Comparison of ENCODE assay signal across 8 mouse cellular contexts in the genomic region with DNA sequence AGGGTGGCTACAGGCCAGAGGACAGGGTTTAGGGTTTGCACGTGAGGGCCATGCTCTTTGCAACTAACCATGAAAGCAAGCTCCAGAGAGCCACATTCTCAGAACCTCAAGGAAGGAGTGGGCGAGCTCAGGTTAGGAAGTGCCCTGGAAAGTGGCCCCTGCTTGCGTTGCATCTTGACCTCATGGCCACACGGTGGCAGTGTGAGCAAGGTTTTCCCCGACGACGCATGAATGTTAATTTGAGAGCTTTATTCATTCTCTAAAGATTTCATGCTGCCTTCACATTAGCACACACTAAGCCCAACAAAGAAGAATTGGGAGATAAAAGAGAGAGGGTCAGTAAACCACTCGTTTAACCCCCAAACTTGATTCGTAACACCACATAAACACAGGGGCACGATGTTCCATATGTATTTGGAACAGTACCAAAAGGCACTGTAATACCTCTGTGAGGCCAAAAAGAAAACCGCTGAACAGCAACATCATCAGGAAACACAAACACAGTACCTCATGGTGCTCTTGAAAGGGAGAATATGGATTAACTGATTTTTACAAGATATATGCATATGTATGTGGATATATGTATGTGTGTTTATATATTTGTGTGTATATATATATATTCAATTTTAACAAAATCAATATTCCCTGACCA. TPM values are rescaled to one million over a fixed set of nuclear protein-coding genes. Genes with fewer than 3 reads are reported as not detected.
DNase-seq lines count a peak whose midpoint lies in the region; ATAC-seq and TF ChIP-seq lines count a peak whose summit lies in the region.

No protein-coding gene starts in this region.

- ATAC-seq in kidney, embryonic 16.5 days (ENCODE audit: low FRiP score, low TSS enrichment), result no peak
- ATAC-seq in hindbrain, postnatal 0 days, result peak; percentile 69

- no peak overlapping the region for H3K4me2 ChIP-seq in kidney, embryonic 16.5 days (replicated peaks; ENCODE audit: low read depth, low read length)
- peak overlapping the region; percentile 38 for H3K4me2 ChIP-seq in hindbrain, postnatal 0 days (ENCODE audit: low read depth, low read length)

- no peaks in the 10 kb centered on the region for H3K9me3 ChIP-seq in kidney, embryonic 16.5 days (ENCODE audit: low read length)
- no peaks in the 10 kb centered on the region for H3K9me3 ChIP-seq in hindbrain, postnatal 0 days (ENCODE audit: low read length)
- H3K9me3 ChIP-seq in midbrain, embryonic 10.5 days (replicated peaks), result no peaks in the 10 kb centered on the region

- no peak overlapping the region for H3K4me3 ChIP-seq in kidney, embryonic 16.5 days (ENCODE audit: low read length)
- H3K4me3 ChIP-seq in hindbrain, postnatal 0 days (ENCODE audit: low read length), result no peak overlapping the region
- no peak overlapping the region for H3K4me3 ChIP-seq in midbrain, embryonic 10.5 days

- DNase-seq in kidney, adult 11 months, result peak; percentile 23
- DNase-seq in cerebellum, postnatal 10 days, result peak; percentile 82 to 86
- peak; percentile 52 to 68 for DNase-seq in frontal cortex, postnatal 14 days (ENCODE audit: low spot score in 2 of 2)
- DNase-seq in hindbrain, postnatal 0 days (ENCODE audit: low spot score), result peak; percentile 86
- peak; percentile 58 to 81 for DNase-seq in left cerebral cortex, postnatal 25 days (ENCODE audit: low spot score in 2 of 2)
- DNase-seq in midbrain, embryonic 10.5 days (ENCODE audit: low spot score), result peak; percentile 68
- peak; percentile 35 to 36 for DNase-seq in right cerebral cortex, postnatal 36 days (ENCODE audit: low spot score in 2 of 2)

- H3K4me1 ChIP-seq in kidney, embryonic 16.5 days (ENCODE audit: insufficient read depth, low read length), result no peaks in the 10 kb centered on the region
- H3K4me1 ChIP-seq in hindbrain, postnatal 0 days (ENCODE audit: insufficient read depth, low read length), result no peaks in the 10 kb centered on the region
- H3K4me1 ChIP-seq in midbrain, embryonic 10.5 days, result 0 out of 2 replicates have a peak, but pooled peaks cover 3% of the 10 kb centered on the region

- H3K36me3 ChIP-seq in kidney, embryonic 16.5 days (ENCODE audit: insufficient read depth, low read length), result no peaks in the 10 kb centered on the region
- H3K36me3 ChIP-seq in hindbrain, postnatal 0 days (ENCODE audit: insufficient read depth, low read length), result no peaks in the 10 kb centered on the region
- H3K36me3 ChIP-seq in midbrain, embryonic 10.5 days, result no peaks in the 10 kb centered on the region

- peak; percentile 91 for TF ChIP-seq CTCF in hindbrain, postnatal 0 days (IDR thresholded peaks at IDR 0.05; ENCODE audit: low read depth)

- H3K27ac ChIP-seq in kidney, embryonic 16.5 days (ENCODE audit: low read length), result no peak overlapping the region
- H3K27ac ChIP-seq in hindbrain, postnatal 0 days, result no peak overlapping the region
- H3K27ac ChIP-seq in midbrain, embryonic 10.5 days (replicated peaks), result no peak overlapping the region

- no peak overlapping the region for H3K9ac ChIP-seq in kidney, embryonic 16.5 days (replicated peaks; ENCODE audit: low read length)
- no peak overlapping the region for H3K9ac ChIP-seq in hindbrain, postnatal 0 days (replicated peaks; ENCODE audit: low read length)

- 13% methylated on average over 11 of the region's 11 CpGs for WGBS in kidney, embryonic 16.5 days
- WGBS in hindbrain, postnatal 0 days, result 7% methylated on average over 11 of the region's 11 CpGs
- WGBS in midbrain, embryonic 10.5 days, result 14% methylated on average over 11 of the region's 11 CpGs

- H3K27me3 ChIP-seq in kidney, embryonic 16.5 days (ENCODE audit: insufficient read depth, low read length), result peaks cover 3% of the 10 kb centered on the region; the same call in 1 of the 2 replicates
- H3K27me3 ChIP-seq in hindbrain, postnatal 0 days (ENCODE audit: insufficient read depth, low read length), result no peaks in the 10 kb centered on the region
- H3K27me3 ChIP-seq in midbrain, embryonic 10.5 days (ENCODE audit: low read depth, poor library complexity, severe bottlenecking), result peaks cover 9% of the 10 kb centered on the region; the same call in 1 of the 2 replicates

- intact Hi-C loops in left cerebral cortex, postnatal 25 days (cut with DNase I), result loop anchor here (1.0 to 10.0 kb wide), 5 partner anchors 41 to 289 kb away; partner anchors contain the start of genes Lpcat1 and Tert

RNA-seq across cellular contexts. Expression of gene Lpcat1, which starts 41.0 kb away (rescaled TPM):
- polyA plus RNA-seq in kidney, embryonic 16.5 days (2015; fragmentation: Nextera tagmentation; extraction: Ambion mirVana), result 31.1 and 35.1 TPM in 2 replicates
- total RNA-seq in hindbrain, postnatal 0 days (2014; rRNA removed), result 191 and 199 TPM in 2 replicates
- polyA plus RNA-seq in hindbrain, postnatal 0 days (2015; fragmentation: Nextera tagmentation; extraction: Ambion mirVana), result 75.7 and 78.5 TPM in 2 replicates
- total RNA-seq in left cerebral cortex, postnatal 25 days (2021), result 10 to 100 TPM; 43.0 to 43.9 TPM
- polyA plus RNA-seq in midbrain, embryonic 10.5 days (2016; fragmentation: Nextera tagmentation; extraction: Ambion mirVana), result 65.3 and 66.6 TPM in 2 replicates

Comparison
In these comparisons a context has a peak if more than half of its experiments do, and no peak if none do; other contexts are left out.
1. DNase-seq: peak in every context shown above with its lines; median percentile 86 in hindbrain, postnatal 0 days; 84 in cerebellum, postnatal 10 days; 70 in left cerebral cortex, postnatal 25 days; 68 in midbrain, embryonic 10.5 days; 60 in frontal cortex, postnatal 14 days; 36 in right cerebral cortex, postnatal 36 days; 23 in kidney, adult 11 months.